Mouse (Mus musculus) limb, embryonic 14.5 days (tissue): ENCODE data around the gene Lrrfip2. TPM values are rescaled to one million over a fixed set of nuclear protein-coding genes. Genes with fewer than 3 reads are reported as not detected.
A peak's percentile ranks its signal among the peaks of the same experiment; 100 is the strongest.

Experiments
- ATAC-seq: fragments of 200-750 bp; cut with Nextera tagmentation; 2 replicates; pipeline ENCODE4 v1.8.0; 2017; ENCODE audit warnings: low read depth, moderate number of reproducible peaks, moderate TSS enrichment; ENCODE audit not compliant: low FRiP score
- DNase-seq: peaks from one replicate; pipeline ENCODE4 v3.0.0-alpha.2; 2015; ENCODE audit warnings: low spot score
- H3K27ac ChIP-seq: fragments of 300-500 bp; sonication (generic); replicated peaks from 2 replicates; pipeline ENCODE4 v1.5.1; 2014; ENCODE audit warnings: low read depth, mild to moderate bottlenecking, low read length, moderate library complexity, mixed read lengths
- H3K27me3 ChIP-seq: fragments of 300-500 bp; sonication (generic); 2 replicates; pipeline ENCODE4 v1.6.1; 2014; ENCODE audit warnings: low read length, mixed read lengths; ENCODE audit not compliant: control insufficient read depth, insufficient read depth
- H3K36me3 ChIP-seq: fragments of 300-500 bp; sonication (generic); 2 replicates; pipeline ENCODE4 v1.6.1; 2014; ENCODE audit warnings: mild to moderate bottlenecking, low read length, moderate library complexity, mixed read lengths; ENCODE audit not compliant: control insufficient read depth, insufficient read depth
- H3K4me1 ChIP-seq: fragments of 300-500 bp; sonication (generic); 2 replicates; pipeline ENCODE4 v1.6.1; 2014; ENCODE audit warnings: antibody characterized with exemption, low read length, mixed read lengths; ENCODE audit not compliant: control insufficient read depth, insufficient read depth
- H3K4me2 ChIP-seq: fragments of 300-500 bp; sonication (generic); replicated peaks from 2 replicates; pipeline ENCODE4 v1.6.1; 2014; ENCODE audit warnings: low read depth, mild to moderate bottlenecking, low read length, moderate library complexity; ENCODE audit not compliant: severe bottlenecking
- H3K4me3 ChIP-seq: fragments of 300-500 bp; sonication (generic); replicated peaks from 2 replicates; pipeline ENCODE4 v1.5.1; 2014; ENCODE audit warnings: low read length
- H3K9ac ChIP-seq: fragments of 300-500 bp; sonication (generic); 2 replicates; pipeline ENCODE4 v1.6.1; 2014; ENCODE audit warnings: mild to moderate bottlenecking, low read depth, low read length, moderate library complexity; ENCODE audit not compliant: severe bottlenecking
- H3K9me3 ChIP-seq: fragments of 300-500 bp; sonication (generic); 2 replicates; pipeline ENCODE4 v1.6.1; 2016; ENCODE audit warnings: low read length; ENCODE audit not compliant: control insufficient read depth
- POLR2A ChIP-seq: fragments of 200-500 bp; IDR thresholded peaks from 2 replicates; pipeline ENCODE4 v1.8.0; 2012; ENCODE audit warnings: inconsistent platforms, mild to moderate bottlenecking, moderate library complexity, borderline replicate concordance; ENCODE audit not compliant: insufficient read depth, insufficient read length; ENCODE audit errors: extremely low read depth
- WGBS: fragments of 180-500 bp; shearing (Covaris S2); extraction: QIAGEN DNeasy Blood & Tissue Kit; methylation state at CpG from one replicate; pipeline ENCODE4 v1.1.7; 2014; 5-methylcytosine and 5-hydroxymethylcytosine counted together
- polyA plus RNA-seq, 2 experiments: library from polyadenylated mRNA; depleted of rRNA in 1 of 2; stranded (reverse) in 1 of 2; unstranded in 1 of 2; fragments of >200 nt; fragmentation: Nextera tagmentation in 1 of 2; extraction: Ambion mirVana in 1 of 2; gene quantifications; 2 replicates each; pipeline versions ENCODE4 v1.2.1 to v1.2.3; 2012 to 2014

Lrrfip2 gene
- polyA plus RNA-seq, 2 experiments = 36.6 to 37.4 TPM

GRCm38 (mm10) chr9:111088886-111089285, 28.5 kb upstream of the Lrrfip2 start:
- no peak overlapping the region for H3K4me2 ChIP-seq
- no peaks in the 10 kb centered on the region for H3K27me3 ChIP-seq
- no peak overlapping the region for H3K9ac ChIP-seq
- H3K4me3 ChIP-seq = no peak overlapping the region
- 41% methylated on average over 7 of the region's 7 CpGs for WGBS
- no peaks in the 10 kb centered on the region for H3K36me3 ChIP-seq
- TF ChIP-seq POLR2A = no peak
- ATAC-seq (no peak), DNase-seq (peak; percentile 39)
- no peaks in the 10 kb centered on the region for H3K9me3 ChIP-seq
- peaks cover 6% of the 10 kb centered on the region; the same call in 1 of the 2 replicates for H3K4me1 ChIP-seq
- H3K27ac ChIP-seq = no peak overlapping the region

DNA sequence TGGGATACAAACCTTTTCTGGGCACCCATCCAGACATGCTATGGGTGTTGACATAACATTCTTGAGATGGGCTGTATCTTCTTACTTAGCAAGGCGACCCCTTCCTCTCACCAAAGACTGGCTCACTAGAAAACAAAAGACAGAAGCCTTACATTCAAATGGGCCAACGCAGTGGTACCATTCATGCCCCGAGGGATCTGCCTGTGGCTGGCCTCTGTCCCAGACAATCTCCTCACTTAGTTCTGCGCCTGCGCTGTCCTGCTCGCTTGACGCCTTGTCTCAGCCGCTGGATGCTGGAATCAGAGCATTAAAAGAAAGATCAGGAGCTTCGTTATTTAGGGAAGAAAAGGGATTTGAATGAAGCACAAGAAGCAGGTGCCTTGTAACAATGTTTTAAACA, 24.7 kb upstream of the Lrrfip2 start:
- no peaks in the 10 kb centered on the region for H3K27me3 ChIP-seq
- no peak overlapping the region for H3K27ac ChIP-seq
- H3K9ac ChIP-seq = no peak overlapping the region
- H3K4me1 ChIP-seq = peaks cover 6% of the 10 kb centered on the region; the same call in 1 of the 2 replicates
- TF ChIP-seq POLR2A = no peak
- H3K36me3 ChIP-seq = no peaks in the 10 kb centered on the region
- no peak overlapping the region for H3K4me2 ChIP-seq
- ATAC-seq (no peak), DNase-seq (no peak)
- 73% methylated on average over 9 of the region's 9 CpGs for WGBS
- H3K4me3 ChIP-seq = no peak overlapping the region
- no peaks in the 10 kb centered on the region for H3K9me3 ChIP-seq

DNA sequence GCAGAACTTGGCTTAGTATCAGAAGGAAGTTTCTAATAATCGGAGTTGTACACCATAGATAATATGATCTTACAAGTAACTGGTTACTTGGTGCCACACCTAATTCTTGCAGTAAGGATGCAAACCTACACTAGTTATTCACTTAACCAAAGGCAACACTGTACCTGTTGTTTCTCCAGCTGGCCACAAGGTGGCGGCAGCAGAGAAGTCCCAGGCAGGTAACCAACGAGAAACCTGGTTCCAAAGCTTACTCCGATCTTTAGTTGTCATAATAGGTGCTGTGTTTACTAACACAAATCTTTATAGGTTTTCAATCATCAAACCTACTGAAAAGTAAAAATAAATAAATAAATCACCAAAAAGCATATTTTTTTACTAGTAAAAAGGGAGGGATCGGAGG, 24.3 kb upstream of the Lrrfip2 start:
- ATAC-seq (no peak), DNase-seq (peak; percentile 54)
- no peak for TF ChIP-seq POLR2A
- no peak overlapping the region for H3K9ac ChIP-seq
- H3K4me3 ChIP-seq = no peak overlapping the region
- H3K9me3 ChIP-seq = no peaks in the 10 kb centered on the region
- no peak overlapping the region for H3K27ac ChIP-seq
- H3K4me2 ChIP-seq = no peak overlapping the region
- peaks cover 6% of the 10 kb centered on the region; the same call in 1 of the 2 replicates for H3K4me1 ChIP-seq
- 30% methylated on average over 5 of the region's 5 CpGs for WGBS
- H3K36me3 ChIP-seq = no peaks in the 10 kb centered on the region
- H3K27me3 ChIP-seq = no peaks in the 10 kb centered on the region

DNA sequence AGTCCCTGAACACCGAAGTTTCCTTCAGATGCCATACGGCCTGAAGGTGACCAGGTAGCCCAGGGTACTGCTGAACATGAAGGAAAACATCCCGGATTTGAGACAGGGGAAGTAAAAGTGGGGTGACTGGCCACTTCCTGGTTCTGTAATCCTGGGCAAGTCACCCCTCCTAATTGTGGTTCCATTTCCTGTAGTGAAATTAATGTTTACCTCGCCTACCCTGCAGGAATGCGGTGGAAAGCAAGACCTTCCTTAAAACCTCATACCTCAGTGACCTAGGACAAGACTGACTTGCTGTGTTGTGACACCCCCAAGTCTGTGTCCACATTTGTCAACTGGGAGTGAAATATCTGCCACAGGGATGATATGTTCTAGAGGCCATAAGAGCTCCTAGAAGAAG, 22.8 kb upstream of the Lrrfip2 start:
- 61% methylated on average over 5 of the region's 5 CpGs for WGBS
- no peak for TF ChIP-seq POLR2A
- no peak for ATAC-seq

GRCm38 (mm10) chr9:111095710-111096109, 21.7 kb upstream of the Lrrfip2 start:
- Histone ChIP-seq H3K9me3 (no peaks in the 10 kb centered on the region), H3K36me3 (no peaks in the 10 kb centered on the region), H3K27me3 (no peaks in the 10 kb centered on the region), H3K4me1 (no peaks in the 10 kb centered on the region), H3K4me3 (no peak overlapping the region), H3K4me2 (no peak overlapping the region), H3K27ac (no peak overlapping the region), H3K9ac (no peak overlapping the region)
- ATAC-seq (no peak), DNase-seq (no peak)
- TF ChIP-seq POLR2A = no peak
- WGBS = 67% methylated on average over 7 of the region's 7 CpGs

More for the DNA sequence above, 22.8 kb upstream of the Lrrfip2 start:
- Histone ChIP-seq H3K4me2 (no peak overlapping the region), H3K27ac (no peak overlapping the region), H3K36me3 (no peaks in the 10 kb centered on the region), H3K4me1 (no peaks in the 10 kb centered on the region), H3K4me3 (no peak overlapping the region), H3K9me3 (no peaks in the 10 kb centered on the region), H3K27me3 (no peaks in the 10 kb centered on the region), H3K9ac (no peak overlapping the region)
- no peak for DNase-seq
